In the genomic region with DNA sequence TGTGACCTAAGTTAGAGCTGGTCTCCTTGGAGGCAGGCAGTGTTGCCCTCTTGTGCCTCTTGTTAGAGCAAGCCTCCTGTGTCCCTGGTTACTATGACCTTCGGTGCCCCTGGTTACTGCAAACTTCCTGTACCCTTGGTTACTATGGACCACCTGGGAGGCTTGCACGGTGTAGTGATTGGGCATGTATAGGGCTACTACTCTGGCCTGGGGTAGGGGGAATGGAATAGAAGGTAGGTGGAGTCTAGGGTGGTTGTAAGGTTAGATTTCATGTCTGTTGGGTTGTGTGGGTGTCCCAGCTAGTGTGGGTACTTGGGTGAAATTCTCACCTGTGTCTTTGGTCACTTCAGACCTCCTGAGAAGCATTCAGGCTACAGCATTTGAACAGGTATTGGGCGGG, we compare ENCODE assay signal across 24 mouse cellular contexts.
"Had no signal": no experiment of that assay in that cellular context is flagged by ENCODE, and none has a peak within 500 bp of the region (broad histone marks: within the 10 kb centered on the region; RNA-seq: fewer than 3 reads in every experiment).

No protein-coding gene starts in this region.

- H3K36me3 ChIP-seq: heart, embryonic 13.5 days; heart, embryonic 15.5 days; hindbrain, embryonic 10.5 days; hindbrain, embryonic 12.5 days; intestine, embryonic 15.5 days; limb, embryonic 10.5 days; limb, embryonic 12.5 days had no signal

- H3K4me1 ChIP-seq: heart, embryonic 13.5 days; heart, embryonic 15.5 days; hindbrain, embryonic 10.5 days; hindbrain, embryonic 12.5 days; intestine, embryonic 15.5 days; limb, embryonic 10.5 days; limb, embryonic 12.5 days had no signal

- H3K4me2 ChIP-seq: heart, embryonic 11.5 days; heart, embryonic 13.5 days; heart, embryonic 15.5 days; hindbrain, embryonic 12.5 days; hindbrain, embryonic 14.5 days; intestine, embryonic 15.5 days; limb, embryonic 12.5 days had no signal

- ATAC-seq: hindbrain, embryonic 16.5 days; inflammation-experienced regulatory T-cells, adult 6 months; intestine, embryonic 15.5 days; intestine, postnatal 0 days had no signal

- DNase-seq: gastrocnemius, adult 2 months; gastrocnemius, postnatal 10 days; gastrocnemius, postnatal 25 days; heart, adult 2 months; heart, postnatal 4 days; kidney, adult 18-20 months; kidney, adult 8-10 months; kidney, postnatal 10 days; kidney, postnatal 25 days; kidney, postnatal 4 days had no signal

- H3K4me3 ChIP-seq: gastrocnemius, adult 2 months; heart, adult 2 months; heart, embryonic 13.5 days; heart, embryonic 15.5 days; hindbrain, embryonic 10.5 days; hindbrain, embryonic 12.5 days; intestine, embryonic 15.5 days; layer of hippocampus, adult 2 months; left cerebral cortex, adult 2 months; limb, embryonic 10.5 days; limb, embryonic 12.5 days had no signal

- H3K9ac ChIP-seq: heart, embryonic 13.5 days; heart, embryonic 15.5 days; hindbrain, embryonic 12.5 days; hindbrain, embryonic 14.5 days; intestine, embryonic 15.5 days; limb, embryonic 12.5 days had no signal

- H3K27me3 ChIP-seq: heart, embryonic 13.5 days; heart, embryonic 15.5 days; hindbrain, embryonic 12.5 days; intestine, embryonic 15.5 days; limb, embryonic 12.5 days had no signal

- H3K27ac ChIP-seq: gastrocnemius, adult 2 months; heart, adult 2 months; heart, embryonic 13.5 days; heart, embryonic 15.5 days; hindbrain, embryonic 10.5 days; hindbrain, embryonic 12.5 days; hindbrain, embryonic 14.5 days; intestine, embryonic 15.5 days; layer of hippocampus, adult 2 months; left cerebral cortex, adult 2 months; limb, embryonic 10.5 days; limb, embryonic 12.5 days had no signal

- H3K9me3 ChIP-seq: heart, embryonic 13.5 days; heart, embryonic 15.5 days; hindbrain, embryonic 10.5 days; hindbrain, embryonic 12.5 days; intestine, embryonic 15.5 days; limb, embryonic 10.5 days; limb, embryonic 12.5 days had no signal
